Mouse (Mus musculus): Measurements from ENCODE around the gene Extl2. TPM values are rescaled to one million over a fixed set of nuclear protein-coding genes. Genes with fewer than 3 reads are reported as not detected.

Gene Extl2
- polyA plus RNA-seq, 1 experiment: 8.8 TPM

Other genes with a start within 250 kb of the Extl2 start
- gene Dph5, start 119.6 kb upstream of the Extl2 start, polyA plus RNA-seq (2012; ENCODE audit: insufficient read depth, insufficient read length, missing spikeins): 11.9 and 12.4 TPM in 2 replicates
- gene Slc30a7, start 56 bp upstream of the Extl2 start, polyA plus RNA-seq (2012; ENCODE audit: insufficient read depth, insufficient read length, missing spikeins): 2.1 and 8.8 TPM in 2 replicates
- 3.6 and 4.6 TPM in 2 replicates for gene Vcam1, start 122.2 kb downstream of the Extl2 start, polyA plus RNA-seq (2012; ENCODE audit: insufficient read depth, insufficient read length, missing spikeins)
- gene Gpr88, start 246.0 kb downstream of the Extl2 start, polyA plus RNA-seq (2012; ENCODE audit: insufficient read depth, insufficient read length, missing spikeins): 0.33 TPM in 1 of 2 replicates, not detected in the other

All from brown adipose tissue, adult 24 weeks (tissue).